Mouse (Mus musculus) intestine, postnatal 0 days (tissue): ENCODE data around the gene Dusp9. TPM values are rescaled to one million over a fixed set of nuclear protein-coding genes. Genes with fewer than 3 reads are reported as not detected.

ENCODE experiments used
- ATAC-seq: fragments of 200-750 bp; cut with Nextera tagmentation; 2 replicates; pipeline ENCODE4 v1.8.0; 2017; ENCODE audit warnings: mild to moderate bottlenecking, moderate TSS enrichment, moderate library complexity
- H3K27ac ChIP-seq: fragments of 300-500 bp; sonication (generic); 2 replicates; pipeline ENCODE4 v1.5.1; 2014; ENCODE audit warnings: mild to moderate bottlenecking, low read depth, low read length, moderate library complexity
- H3K27me3 ChIP-seq: fragments of 300-500 bp; sonication (generic); replicated peaks from 2 replicates; pipeline ENCODE4 v1.6.1; 2014; ENCODE audit warnings: low read length, mixed read lengths; ENCODE audit not compliant: control insufficient read depth, insufficient read depth
- H3K36me3 ChIP-seq: fragments of 300-500 bp; sonication (generic); 2 replicates; pipeline ENCODE4 v1.6.1; 2014; ENCODE audit warnings: mild to moderate bottlenecking, moderate library complexity; ENCODE audit not compliant: control insufficient read depth, insufficient read depth
- H3K4me1 ChIP-seq: fragments of 300-500 bp; sonication (generic); replicated peaks from 2 replicates; pipeline ENCODE4 v1.6.1; 2014; ENCODE audit warnings: antibody characterized with exemption, low read length, mixed read lengths; ENCODE audit not compliant: control insufficient read depth, insufficient read depth
- H3K4me2 ChIP-seq: fragments of 300-500 bp; sonication (generic); replicated peaks from 2 replicates; pipeline ENCODE4 v1.6.1; 2014; ENCODE audit warnings: low read depth, mild to moderate bottlenecking, moderate library complexity
- H3K4me3 ChIP-seq: fragments of 300-500 bp; sonication (generic); 2 replicates; pipeline ENCODE4 v1.5.1; 2014; ENCODE audit warnings: low read depth, low read length
- H3K9ac ChIP-seq: fragments of 300-500 bp; sonication (generic); 2 replicates; pipeline ENCODE4 v1.6.1; 2014; ENCODE audit warnings: mild to moderate bottlenecking, low read depth, low read length
- H3K9me3 ChIP-seq: fragments of 300-500 bp; sonication (generic); 2 replicates; pipeline ENCODE4 v1.6.1; 2016; ENCODE audit warnings: mixed run types; ENCODE audit not compliant: control insufficient read depth
- CTCF ChIP-seq: sonication (generic); IDR thresholded peaks from 2 replicates; pipeline ENCODE4 v1.5.1; 2016; ENCODE audit warnings: low read depth, mild to moderate bottlenecking, control low read depth, antibody characterized with exemption, moderate library complexity
- WGBS: fragments of 180-500 bp; shearing (Covaris S2); extraction: QIAGEN DNeasy Blood & Tissue Kit; methylation state at CpG from one replicate; pipeline ENCODE4 v1.1.7; 2014; 5-methylcytosine and 5-hydroxymethylcytosine counted together
- polyA plus RNA-seq: library from polyadenylated mRNA; unstranded; fragments of >200 nt; fragmentation: Nextera tagmentation; extraction: Ambion mirVana; gene quantifications from 2 replicates; pipeline ENCODE4 v1.2.1, GENCODE M21; 2015

Dusp9 gene
- polyA plus RNA-seq, 1 experiment from 2014 or later, result 2.7 TPM

- H3K9me3 ChIP-seq, result no peaks in the 10 kb centered on the region
- H3K36me3 ChIP-seq, result no peaks in the 10 kb centered on the region; the same call in 1 of the 2 replicates
- 19% methylated on average over 14 of the region's 42 CpGs for WGBS
- no peak for TF ChIP-seq CTCF
- H3K27me3 ChIP-seq, result no peaks in the 10 kb centered on the region
- peak overlapping the region; percentile 63 for H3K4me2 ChIP-seq
- H3K4me1 ChIP-seq, result no peaks in the 10 kb centered on the region; the same call in 1 of the 2 replicates
- H3K9ac ChIP-seq, result peak overlapping the region; percentile 79
- peak overlapping the region; percentile 60 for H3K4me3 ChIP-seq
- H3K27ac ChIP-seq, result peak overlapping the region; percentile 85
- 0 out of 2 replicates have a peak, but pooled peaks have one; percentile 0 for ATAC-seq
Measured at GRCm38 (mm10) chrX:73673619-73673967, 34.4 kb downstream of the Dusp9 start.

- Histone ChIP-seq H3K27me3 (no peaks in the 10 kb centered on the region), H3K4me1 (no peaks in the 10 kb centered on the region; the same call in 1 of the 2 replicates), H3K27ac (peak overlapping the region; percentile 85), H3K4me3 (peak overlapping the region; percentile 60), H3K9ac (peak overlapping the region; percentile 79), H3K4me2 (peak overlapping the region; percentile 63), H3K9me3 (no peaks in the 10 kb centered on the region), H3K36me3 (peaks cover 3% of the 10 kb centered on the region; the same call in 1 of the 2 replicates)
- 19% methylated on average over 20 of the region's 20 CpGs for WGBS
- peak; percentile 20; the same call in 1 of the 2 replicates for ATAC-seq
- no peak for TF ChIP-seq CTCF
Measured at GRCm38 (mm10) chrX:73673968-73674661, 34.9 kb downstream of the Dusp9 start.

GRCm38 (mm10) chrX:73675231-73675630 lies 36.0 kb downstream of the Dusp9 start:
- H3K27me3 ChIP-seq, result no peaks in the 10 kb centered on the region
- no peak for ATAC-seq
- peak overlapping the region; percentile 60; the same call in 1 of the 2 replicates for H3K4me3 ChIP-seq
- peaks cover 6% of the 10 kb centered on the region; the same call in 1 of the 2 replicates for H3K36me3 ChIP-seq
- no peaks in the 10 kb centered on the region; the same call in 1 of the 2 replicates for H3K4me1 ChIP-seq
- TF ChIP-seq CTCF, result no peak
- no peaks in the 10 kb centered on the region for H3K9me3 ChIP-seq
- 0 out of 2 replicates have a peak overlapping the region, but pooled peaks have one; percentile 79 for H3K9ac ChIP-seq
- peak overlapping the region; percentile 63 for H3K4me2 ChIP-seq
- 64% methylated on average over 2 of the region's 2 CpGs for WGBS
- H3K27ac ChIP-seq, result no peak overlapping the region

GRCm38 (mm10) chrX:73676668-73677067 lies 37.4 kb downstream of the Dusp9 start:
- Histone ChIP-seq H3K27me3 (no peaks in the 10 kb centered on the region), H3K9me3 (no peaks in the 10 kb centered on the region), H3K4me2 (no peak overlapping the region), H3K9ac (no peak overlapping the region), H3K27ac (no peak overlapping the region), H3K36me3 (peaks cover 12% of the 10 kb centered on the region; the same call in 1 of the 2 replicates), H3K4me1 (no peaks in the 10 kb centered on the region; the same call in 1 of the 2 replicates), H3K4me3 (no peak overlapping the region)
- no peak for ATAC-seq
- WGBS, result 96% methylated on average over 4 of the region's 4 CpGs
- no peak for TF ChIP-seq CTCF

- 89% methylated on average over 2 of the region's 2 CpGs for WGBS
- H3K36me3 ChIP-seq, result peaks cover 12% of the 10 kb centered on the region
- H3K9me3 ChIP-seq, result no peaks in the 10 kb centered on the region
- ATAC-seq, result no peak
- no peak overlapping the region for H3K9ac ChIP-seq
- no peaks in the 10 kb centered on the region for H3K27me3 ChIP-seq
- no peak overlapping the region for H3K4me3 ChIP-seq
- TF ChIP-seq CTCF, result no peak
- H3K4me1 ChIP-seq, result no peaks in the 10 kb centered on the region
- H3K27ac ChIP-seq, result no peak overlapping the region
- H3K4me2 ChIP-seq, result no peak overlapping the region
Measured at GRCm38 (mm10) chrX:73684156-73684555, 44.9 kb downstream of the Dusp9 start.

GRCm38 (mm10) chrX:73684978-73685377 lies 45.8 kb downstream of the Dusp9 start:
- H3K9me3 ChIP-seq, result no peaks in the 10 kb centered on the region
- H3K9ac ChIP-seq, result no peak overlapping the region
- no peak for TF ChIP-seq CTCF
- H3K27ac ChIP-seq, result peak overlapping the region; percentile 82
- H3K4me1 ChIP-seq, result no peaks in the 10 kb centered on the region
- H3K4me3 ChIP-seq, result no peak overlapping the region
- ATAC-seq, result peak; percentile 67
- no peaks in the 10 kb centered on the region for H3K27me3 ChIP-seq
- H3K36me3 ChIP-seq, result peaks cover 9% of the 10 kb centered on the region
- H3K4me2 ChIP-seq, result no peak overlapping the region
